Mouse (Mus musculus): ENCODE results near the gene Gbp2.
A peak's percentile ranks its signal among the peaks of the same experiment; 100 is the strongest.

The Gbp2 gene

GRCm38 (mm10) chr3:142620111-142620955 is at the start of gene Gbp2:
Gbp2 (plus strand) TSS chr3:142620602.
- DNase-seq, result peak; percentile 21

DNA sequence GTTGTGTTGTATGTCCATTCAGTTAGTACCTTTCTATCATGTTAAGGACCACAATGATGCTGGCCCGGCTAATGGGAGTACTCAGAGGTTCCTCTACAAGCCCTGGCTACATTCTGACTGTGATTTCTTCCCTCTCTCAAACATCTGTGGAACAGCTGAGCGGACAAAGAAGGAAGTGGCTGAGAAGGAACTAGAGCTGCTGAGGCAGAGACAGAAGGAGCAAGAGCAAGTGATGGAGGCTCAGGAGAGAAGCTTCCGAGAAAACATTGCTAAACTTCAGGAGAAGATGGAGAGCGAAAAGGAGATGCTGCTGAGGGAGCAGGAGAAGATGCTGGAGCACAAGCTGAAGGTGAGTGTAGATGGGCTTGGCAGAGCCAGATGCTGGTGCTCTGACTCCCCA is 49.7 kb upstream of the Gbp2 start:
- DNase-seq, result no peak

DNA sequence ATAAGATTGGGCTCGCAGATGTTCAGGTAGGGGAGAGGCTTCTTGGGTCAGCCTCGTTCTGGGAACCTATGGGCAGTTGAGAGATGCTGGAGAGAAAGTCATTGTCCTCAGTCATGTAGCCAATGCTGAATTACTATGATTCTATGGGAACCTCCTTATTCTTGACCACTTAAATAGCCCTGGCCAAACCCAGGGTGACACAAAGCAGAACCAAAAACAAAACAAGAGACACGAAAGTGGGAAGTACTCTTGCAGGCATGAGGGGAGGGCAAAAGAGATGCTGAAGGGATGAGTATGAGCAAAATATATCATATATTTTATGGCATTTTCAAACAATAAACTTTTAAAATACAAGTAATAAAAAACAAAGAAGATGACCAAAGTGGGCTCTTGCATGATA is 43.3 kb upstream of the Gbp2 start:
- no peak for DNase-seq

- no peak for DNase-seq
These were observed 42.1 kb upstream of the Gbp2 start for GRCm38 (mm10) chr3:142578342-142578741.

- no peak for DNase-seq
These were observed 37.3 kb upstream of the Gbp2 start for GRCm38 (mm10) chr3:142583067-142583466.

DNA sequence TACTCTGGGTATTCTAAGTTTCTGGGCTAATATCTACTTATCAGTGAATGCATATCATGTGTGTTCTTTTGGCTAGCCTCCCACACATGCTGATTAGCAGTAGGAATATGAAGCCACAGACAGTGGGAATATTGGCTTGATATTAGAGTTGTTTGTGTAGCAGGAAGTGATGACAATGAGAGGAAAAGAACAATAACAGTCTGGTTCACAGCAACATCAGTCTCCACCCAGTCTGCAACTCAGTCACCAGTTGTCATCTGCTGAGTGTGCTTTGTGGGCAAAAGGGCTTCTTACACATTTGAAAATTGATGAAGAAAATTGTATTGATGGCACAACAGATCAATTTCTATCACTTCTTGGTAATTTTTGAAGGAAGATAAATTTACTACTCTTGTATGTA is 33.0 kb upstream of the Gbp2 start:
- no peak for DNase-seq

DNA sequence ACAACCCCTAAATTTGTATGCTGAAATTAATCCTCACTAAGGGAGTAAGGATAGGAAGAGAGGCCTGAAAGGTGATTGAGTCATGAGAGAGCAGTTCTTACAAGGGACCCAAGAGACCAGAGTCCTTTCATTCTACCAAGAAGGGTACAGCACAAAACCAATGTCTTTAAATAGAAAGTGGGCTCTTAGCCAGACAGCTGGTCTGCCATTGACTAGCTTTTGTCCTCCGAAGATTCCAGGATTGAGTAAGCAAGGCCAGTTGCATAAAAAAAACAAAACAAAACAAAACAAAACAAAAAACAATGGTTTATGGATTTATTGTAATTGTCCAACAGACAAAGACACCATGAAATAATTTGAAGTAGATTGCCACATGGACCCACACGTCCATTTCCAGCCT is 31.5 kb upstream of the Gbp2 start:
- no peak for DNase-seq

GRCm38 (mm10) chr3:142590431-142591067 is 29.9 kb upstream of the Gbp2 start:
- DNase-seq, result no peak

GRCm38 (mm10) chr3:142594547-142594946 is 25.9 kb upstream of the Gbp2 start, which contains the start of gene Gbp2b:
Gbp2b (plus strand) TSS chr3:142594847.
- DNase-seq, result no peak

GRCm38 (mm10) chr3:142597923-142598322 is 22.5 kb upstream of the Gbp2 start:
- no peak for DNase-seq

- DNase-seq, result no peak
These were observed 18.7 kb upstream of the Gbp2 start for GRCm38 (mm10) chr3:142601675-142602074.

- DNase-seq, result no peak
These were observed 1.7 kb upstream of the Gbp2 start for GRCm38 (mm10) chr3:142618658-142619057.

- no peak for DNase-seq
These were observed 796 bp upstream of the Gbp2 start for GRCm38 (mm10) chr3:142619606-142620005.

DNA sequence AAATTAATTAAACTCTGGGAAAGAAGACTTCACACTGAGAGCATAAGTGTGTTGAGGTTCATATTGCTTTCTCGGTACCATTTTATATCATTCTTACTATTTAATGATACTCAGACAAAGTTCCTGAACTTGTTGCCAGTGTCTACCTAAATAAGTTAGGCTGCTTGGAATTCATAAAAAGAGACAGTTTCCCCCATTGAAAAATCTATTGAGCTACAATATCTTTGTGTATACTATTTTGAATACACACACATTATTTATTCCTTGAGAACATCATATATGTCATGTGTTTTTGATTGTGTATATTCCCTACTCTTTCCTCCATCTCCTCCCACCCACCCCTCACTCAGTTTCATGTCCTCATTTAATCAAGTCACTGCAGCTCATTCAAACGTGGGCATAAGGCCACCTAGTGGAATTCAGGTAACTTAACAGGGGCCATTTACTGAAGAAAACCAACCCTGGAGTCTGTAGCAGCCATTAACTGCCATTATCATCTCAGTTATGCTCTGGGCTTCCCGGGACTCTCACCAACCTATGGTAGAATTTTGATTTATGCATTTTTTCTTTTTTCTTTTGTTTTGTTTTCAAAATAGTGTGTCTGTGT is 657 bp downstream of the Gbp2 start:
- no peak for DNase-seq

DNA sequence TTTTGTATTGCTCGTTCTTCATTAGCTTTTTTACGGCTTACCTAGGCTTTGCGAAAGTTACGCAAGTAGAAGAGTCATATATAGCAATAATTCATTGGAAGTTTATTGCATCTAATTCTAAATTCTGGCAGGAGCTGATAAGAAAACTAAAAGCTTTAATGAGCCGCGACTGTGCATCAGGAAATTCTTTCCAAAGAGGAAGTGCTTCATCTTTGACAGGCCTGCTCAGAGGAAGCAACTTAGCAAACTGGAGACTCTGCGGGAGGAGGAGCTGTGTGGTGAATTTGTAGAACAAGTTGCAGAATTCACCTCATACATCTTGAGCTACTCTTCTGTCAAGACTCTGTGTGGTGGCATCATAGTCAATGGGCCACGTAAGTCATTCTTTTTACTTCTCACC is 10.0 kb downstream of the Gbp2 start:
- DNase-seq, result no peak

- peak; percentile 47 for DNase-seq
These were observed 19.8 kb downstream of the Gbp2 start for GRCm38 (mm10) chr3:142640201-142640600.

- DNase-seq, result peak; percentile 18
These were observed 25.5 kb downstream of the Gbp2 start for GRCm38 (mm10) chr3:142645949-142646348.

GRCm38 (mm10) chr3:142647836-142648235 is 27.4 kb downstream of the Gbp2 start:
- peak; percentile 31 for DNase-seq

GRCm38 (mm10) chr3:142650205-142650604 is 29.8 kb downstream of the Gbp2 start:
- DNase-seq, result no peak

DNA sequence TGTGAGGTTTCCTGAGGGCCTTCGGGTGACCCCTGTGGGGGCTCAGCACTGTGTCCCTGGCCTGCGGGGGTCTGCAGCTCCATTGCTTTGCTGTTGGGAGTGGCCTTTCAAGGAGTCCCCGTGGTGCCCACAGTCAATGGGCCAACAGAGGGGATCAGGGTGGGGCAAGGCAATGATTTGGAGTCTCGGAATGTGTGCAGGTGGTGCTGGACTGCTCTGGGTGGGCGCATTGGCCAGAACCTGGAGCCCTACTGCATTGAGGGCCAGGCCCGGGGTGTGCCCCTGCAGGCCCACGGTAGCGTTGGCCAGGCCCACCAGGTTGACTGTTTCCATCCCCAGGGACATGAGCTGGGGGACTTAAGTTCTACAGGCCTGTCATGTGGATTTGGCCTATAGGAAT is 44.3 kb downstream of the Gbp2 start:
- no peak for DNase-seq

DNA sequence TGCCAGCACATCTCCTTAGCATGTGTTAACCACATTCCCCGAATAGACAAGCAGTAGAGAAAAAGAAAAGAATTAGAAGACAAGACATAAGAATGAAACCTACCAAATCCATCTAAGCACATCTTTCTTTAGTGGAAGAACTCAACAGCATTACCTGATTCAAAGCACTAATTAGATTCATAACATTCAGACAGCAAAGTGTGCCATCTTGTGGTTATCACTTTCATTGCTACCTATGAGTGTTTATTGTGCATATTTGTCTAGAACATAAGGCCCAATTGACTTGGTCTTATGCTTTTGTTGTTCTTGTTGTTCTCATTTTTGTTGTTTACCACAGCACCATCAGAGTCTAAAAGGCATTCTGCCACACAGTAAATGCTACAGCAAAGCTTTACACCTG is 54.2 kb downstream of the Gbp2 start:
- DNase-seq, result no peak

Measured in kidney, adult 11 months (tissue).